In the genomic region with DNA sequence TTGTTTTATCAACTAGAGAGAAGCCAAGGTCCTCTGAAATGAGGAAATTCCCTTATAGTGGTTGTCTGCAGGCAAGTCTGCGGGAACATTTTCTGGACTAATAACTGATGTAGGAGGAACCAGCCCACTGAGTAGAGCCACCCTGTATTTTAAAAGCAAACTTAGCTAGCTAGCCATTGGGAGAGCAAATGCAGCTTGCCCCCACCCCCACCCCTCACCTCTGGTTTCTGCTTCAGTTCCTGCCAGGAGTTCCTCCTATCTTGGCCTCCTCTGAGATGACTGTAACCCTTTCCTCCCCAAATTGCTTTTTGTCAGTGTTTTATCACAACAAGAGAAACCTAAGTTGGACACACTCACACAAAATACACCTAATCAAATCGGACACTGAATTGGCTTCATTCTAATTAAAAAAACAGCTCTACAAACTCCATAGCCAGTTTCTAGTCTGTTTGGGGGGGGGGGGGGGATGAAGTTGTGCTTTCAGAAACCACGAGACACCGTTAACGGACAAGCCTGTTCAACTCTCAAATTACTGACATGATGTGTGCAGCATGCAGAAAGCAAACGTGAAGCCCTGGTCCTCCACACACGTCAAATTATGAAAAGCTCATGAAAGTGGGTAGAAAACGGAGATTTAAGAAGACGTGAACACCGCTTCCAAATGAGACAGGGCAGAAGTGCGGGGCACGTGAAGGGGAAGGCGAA, we compare ENCODE assay signal across 8 mouse cellular contexts. TPM values are rescaled to one million over a fixed set of nuclear protein-coding genes. Genes with fewer than 3 reads are reported as not detected.
A peak's percentile ranks its signal among the peaks of the same experiment; 100 is the strongest.
DNase-seq lines count a peak whose midpoint lies in the region; ATAC-seq and TF ChIP-seq lines count a peak whose summit lies in the region.

No protein-coding gene starts in this region.

- no peak for TF ChIP-seq CTCF in layer of hippocampus, adult 2 months (conservative IDR thresholded peaks at IDR 0.05)

- peak overlapping the region; percentile 65 for H3K4me2 ChIP-seq in intestine, embryonic 15.5 days (replicated peaks)

- no peaks in the 10 kb centered on the region for H3K9me3 ChIP-seq in embryonic facial prominence, embryonic 10.5 days
- no peaks in the 10 kb centered on the region for H3K9me3 ChIP-seq in intestine, embryonic 15.5 days

- peaks cover 32% of the 10 kb centered on the region for H3K36me3 ChIP-seq in embryonic facial prominence, embryonic 10.5 days (replicated peaks)
- H3K36me3 ChIP-seq in intestine, embryonic 15.5 days, result 0 out of 2 replicates have a peak, but pooled peaks cover 4% of the 10 kb centered on the region

- H3K9ac ChIP-seq in intestine, embryonic 15.5 days, result peak overlapping the region; percentile 49

- H3K4me1 ChIP-seq in embryonic facial prominence, embryonic 10.5 days, result peaks cover 13% of the 10 kb centered on the region
- no peaks in the 10 kb centered on the region for H3K4me1 ChIP-seq in intestine, embryonic 15.5 days (replicated peaks)

- DNase-seq in layer of hippocampus, adult 2 months (ENCODE audit: low spot score in 2 of 2), result no peak
- no peak for DNase-seq in layer of hippocampus, postnatal 25 days (ENCODE audit: extremely low spot score in 1 of 2, low spot score in 1 of 2)
- peak; percentile 86 for DNase-seq in MEL-GATA-1-ER (ENCODE audit: extremely low read depth, low read depth)
- peak; percentile 13 for DNase-seq in embryonic facial prominence, embryonic 10.5 days (ENCODE audit: low spot score)
- peak; percentile 14 for DNase-seq in neural tube, embryonic 10.5 days (ENCODE audit: extremely low spot score, low spot score)
- DNase-seq in left cerebral cortex, adult 11 months (ENCODE audit: low spot score), result no peak
- DNase-seq in ovary, adult 18-20 months (ENCODE audit: low spot score), result no peak

- H3K27me3 ChIP-seq in embryonic facial prominence, embryonic 10.5 days (replicated peaks; ENCODE audit: low read depth, poor library complexity, severe bottlenecking), result no peaks in the 10 kb centered on the region
- H3K27me3 ChIP-seq in intestine, embryonic 15.5 days (replicated peaks), result no peaks in the 10 kb centered on the region

- no peak for ATAC-seq in intestine, embryonic 15.5 days

- H3K27ac ChIP-seq in layer of hippocampus, adult 2 months, result peak overlapping the region; percentile 97; the same call in 1 of the 2 replicates
- peak overlapping the region; percentile 97; the same call in 1 of the 2 replicates for H3K27ac ChIP-seq in embryonic facial prominence, embryonic 10.5 days (replicated peaks)
- no peak overlapping the region for H3K27ac ChIP-seq in intestine, embryonic 15.5 days

- WGBS in embryonic facial prominence, embryonic 10.5 days, result 10% methylated on average over 13 of the region's 13 CpGs
- WGBS in intestine, embryonic 15.5 days, result 9% methylated on average over 13 of the region's 13 CpGs

- peak overlapping the region; percentile 79 for H3K4me3 ChIP-seq in layer of hippocampus, adult 2 months
- peak overlapping the region; percentile 95 for H3K4me3 ChIP-seq in embryonic facial prominence, embryonic 10.5 days
- H3K4me3 ChIP-seq in intestine, embryonic 15.5 days (replicated peaks), result peak overlapping the region; percentile 96

RNA-seq across cellular contexts. Expression of a gene that starts 1.3 kb away (rescaled TPM):
- 10 to 100 TPM; 26.3 to 26.5 TPM for total RNA-seq in layer of hippocampus, adult 2 months (2021)
- 10 to 100 TPM; 25.6 to 27.9 TPM for total RNA-seq in layer of hippocampus, postnatal 25 days (2021)
- 5.6 and 6.0 TPM in 2 replicates for polyA plus RNA-seq in embryonic facial prominence, embryonic 10.5 days (2016; fragmentation: Nextera tagmentation; extraction: Ambion mirVana)
- 4.9 and 5.0 TPM in 2 replicates for polyA plus RNA-seq in intestine, embryonic 15.5 days (2015; fragmentation: Nextera tagmentation; extraction: Ambion mirVana)

RNA-seq across cellular contexts. Expression of a gene that starts 1.7 kb away (rescaled TPM):
- total RNA-seq in layer of hippocampus, adult 2 months (2021), result 10 to 100 TPM; 30.2 to 31.4 TPM
- total RNA-seq in layer of hippocampus, postnatal 25 days (2021), result 10 to 100 TPM; 29.4 to 36.1 TPM
- 66.8 and 70.6 TPM in 2 replicates for polyA plus RNA-seq in embryonic facial prominence, embryonic 10.5 days (2016; fragmentation: Nextera tagmentation; extraction: Ambion mirVana)
- polyA plus RNA-seq in intestine, embryonic 15.5 days (2015; fragmentation: Nextera tagmentation; extraction: Ambion mirVana), result 53.0 and 53.8 TPM in 2 replicates

RNA-seq across cellular contexts. Expression of a gene that starts 53.7 kb away (rescaled TPM):
- total RNA-seq in layer of hippocampus, adult 2 months (2021), result 10 to 100 TPM; 35.6 to 39.5 TPM
- 10 to 100 TPM; 35.1 to 36.6 TPM for total RNA-seq in layer of hippocampus, postnatal 25 days (2021)
- 0.77 and 0.88 TPM in 2 replicates for polyA plus RNA-seq in embryonic facial prominence, embryonic 10.5 days (2016; fragmentation: Nextera tagmentation; extraction: Ambion mirVana)
- 1.1 and 1.3 TPM in 2 replicates for polyA plus RNA-seq in intestine, embryonic 15.5 days (2015; fragmentation: Nextera tagmentation; extraction: Ambion mirVana)

Comparison
In these comparisons a context has a peak if more than half of its experiments do, and no peak if none do; other contexts are left out.
1. DNase-seq: peak in MEL-GATA-1-ER (single experiment), embryonic facial prominence, embryonic 10.5 days (single experiment) and neural tube, embryonic 10.5 days (single experiment); none in layer of hippocampus, adult 2 months (0 of 2), layer of hippocampus, postnatal 25 days (0 of 2), left cerebral cortex, adult 11 months (single experiment) and ovary, adult 18-20 months (single experiment).
2. Peak in every context shown above with its lines, with median percentiles within 50 percentile points of each other: H3K4me3 ChIP-seq.